Mouse (Mus musculus) gastrocnemius, postnatal 4 days (tissue): ENCODE measurements at regions not wholly inside any gene's neighbourhood (a gene's known extent, or its start where the extent isn't known, plus 50 kb on each side); places are given as distances from the start of the nearest gene placed in this dataset.

ENCODE experiments used
- DNase-seq, 2 experiments: peaks; one replicate each; pipeline ENCODE4 v3.0.0; 2021 to 2022; ENCODE audit warnings: low spot score in 2 of 2, mixed read lengths in 2 of 2

DNA sequence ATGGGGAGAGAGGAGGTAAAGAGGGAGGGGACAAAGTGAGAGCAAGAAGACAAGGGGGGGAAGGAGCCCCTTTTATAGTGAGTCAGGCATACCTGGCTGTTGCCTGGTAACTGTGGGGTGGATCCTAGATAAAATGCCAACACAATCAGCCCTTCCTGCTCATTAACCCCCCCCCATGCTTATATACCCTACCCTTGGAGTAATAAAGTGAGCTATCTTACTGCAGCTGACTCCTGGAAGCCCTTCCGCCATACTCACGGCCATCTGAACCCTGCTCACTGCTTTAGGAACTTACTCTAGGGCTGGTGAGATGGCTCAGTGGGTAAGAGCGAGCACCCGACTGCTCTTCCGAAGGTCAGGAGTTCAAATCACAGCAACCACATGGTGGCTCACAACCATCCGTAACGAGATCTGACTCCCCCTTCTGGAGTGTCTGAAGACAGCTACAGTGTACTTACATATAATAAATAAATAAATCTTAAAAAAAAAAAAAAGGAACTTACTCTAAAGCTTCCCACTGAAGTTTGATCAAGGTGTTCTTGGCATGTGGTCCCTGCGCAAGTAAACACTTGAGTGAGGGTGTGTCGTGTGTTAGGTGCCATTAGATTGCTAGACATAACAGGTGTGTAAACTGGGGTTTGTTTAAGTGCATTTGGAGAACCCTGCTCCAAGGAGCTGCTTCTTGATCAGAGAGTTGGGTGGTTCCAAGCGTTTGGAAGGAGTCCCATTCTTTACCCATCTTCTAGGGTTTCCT lies 74.9 kb downstream of the Ets2 start:
- DNase-seq, result no peak

DNA sequence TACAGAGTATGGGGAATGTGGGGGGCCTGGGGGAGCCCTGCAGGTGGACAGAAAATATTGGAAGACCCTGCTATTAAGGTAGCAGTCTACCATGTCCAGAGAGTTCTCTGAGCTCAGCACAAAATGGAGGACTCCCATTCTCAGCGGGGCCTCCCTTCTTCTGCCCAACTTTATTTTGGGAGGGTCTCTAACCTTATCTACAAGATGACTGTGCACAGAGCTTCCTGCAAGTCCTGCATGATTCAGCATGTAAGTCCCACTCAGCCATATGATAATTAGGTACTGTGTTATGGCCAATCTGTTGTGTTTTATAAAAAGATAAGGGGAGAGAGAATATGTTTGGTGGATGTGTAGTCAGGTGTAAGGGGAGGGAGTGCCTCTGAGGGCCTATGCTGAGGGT lies 74.1 kb downstream of the Ets2 start:
- DNase-seq, result no peak

DNA sequence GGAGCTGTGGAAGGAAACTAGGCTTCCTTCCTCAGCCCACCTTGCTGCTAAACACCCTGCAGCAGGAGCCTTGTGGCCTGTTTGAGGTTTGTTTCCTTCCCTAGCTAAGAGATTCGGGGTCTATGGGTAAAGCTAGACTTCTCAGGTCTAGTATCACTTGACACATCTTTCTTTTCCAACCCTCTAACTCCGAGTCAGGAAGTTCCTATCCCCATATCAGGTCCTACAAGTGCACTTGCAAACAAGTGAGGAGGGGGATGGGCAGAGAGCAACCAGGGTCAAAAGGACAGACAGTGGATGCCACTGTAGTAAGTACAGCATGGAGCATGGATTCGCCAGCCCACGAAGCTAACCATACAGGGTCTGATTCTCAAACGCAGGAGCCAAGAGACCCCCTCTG lies 73.5 kb downstream of the Ets2 start:
- no peak for DNase-seq

DNA sequence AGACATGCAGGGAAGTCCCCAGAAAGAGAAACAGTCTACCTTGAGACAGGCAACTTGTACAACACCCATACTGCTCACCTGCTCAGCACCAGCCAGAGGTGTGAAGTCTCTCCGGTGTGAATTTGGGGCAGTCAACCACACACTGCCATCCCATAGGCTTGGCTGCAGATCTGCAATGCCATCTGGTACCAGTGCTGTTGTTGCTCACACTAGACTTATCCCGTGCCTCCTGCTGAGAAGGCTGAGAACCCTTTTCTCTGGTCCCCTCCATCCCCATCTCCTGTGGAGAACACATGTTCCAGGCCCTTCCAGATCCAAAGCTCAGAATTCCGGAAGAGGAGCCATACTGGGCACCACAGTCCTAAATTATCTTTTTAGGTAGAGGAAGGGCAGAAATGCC lies 71.3 kb downstream of the Ets2 start:
- no peak for DNase-seq
